Mouse (Mus musculus) forebrain, embryonic 14.5 days (tissue): ENCODE data around the gene Dffb. TPM values are rescaled to one million over a fixed set of nuclear protein-coding genes. Genes with fewer than 3 reads are reported as not detected.
A peak's percentile ranks its signal among the peaks of the same experiment; 100 is the strongest.
"Not testable (repeated sequence)": the region's sequence is repeated elsewhere in the genome, so short reads cannot be mapped to it uniquely, and the experiment has no call there.

ENCODE experiments used
- ATAC-seq: fragments of 200-750 bp; cut with Nextera tagmentation; 2 replicates; pipeline ENCODE4 v1.8.0; 2017; ENCODE audit warnings: mild to moderate bottlenecking, moderate library complexity
- DNase-seq: peaks from one replicate; pipeline ENCODE4 v3.0.0-alpha.2; 2015; ENCODE audit warnings: low spot score
- H3K27ac ChIP-seq: fragments of 300-500 bp; sonication (generic); 2 replicates; pipeline ENCODE4 v1.5.1; 2014; ENCODE audit warnings: low read depth, mild to moderate bottlenecking, control low read depth, low read length, moderate library complexity
- H3K27me3 ChIP-seq: fragments of 300-500 bp; sonication (generic); replicated peaks from 2 replicates; pipeline ENCODE4 v1.6.1; 2014; ENCODE audit warnings: low read length, control low read depth, mixed read lengths; ENCODE audit not compliant: control insufficient read depth, insufficient read depth
- H3K36me3 ChIP-seq: fragments of 300-500 bp; sonication (generic); 2 replicates; pipeline ENCODE4 v1.6.1; 2014; ENCODE audit warnings: low read length, control low read depth; ENCODE audit not compliant: control insufficient read depth, insufficient read depth
- H3K4me1 ChIP-seq: fragments of 300-500 bp; sonication (generic); 2 replicates; pipeline ENCODE4 v1.6.1; 2014; ENCODE audit warnings: antibody characterized with exemption, low read length, control low read depth; ENCODE audit not compliant: control insufficient read depth, insufficient read depth
- H3K4me2 ChIP-seq: fragments of 300-500 bp; sonication (generic); 2 replicates; pipeline ENCODE4 v1.6.1; 2014; ENCODE audit warnings: mild to moderate bottlenecking, control low read depth, low read length
- H3K4me3 ChIP-seq: fragments of 300-500 bp; sonication (generic); 2 replicates; pipeline ENCODE4 v1.5.1; 2014; ENCODE audit warnings: low read depth, low read length, control low read depth
- H3K9ac ChIP-seq: fragments of 300-500 bp; sonication (generic); 2 replicates; pipeline ENCODE4 v1.6.1; 2014; ENCODE audit warnings: mild to moderate bottlenecking, low read length, control low read depth, moderate library complexity
- H3K9me3 ChIP-seq: fragments of 300-500 bp; sonication (generic); replicated peaks from 2 replicates; pipeline ENCODE4 v1.6.1; 2016; ENCODE audit warnings: low read length, control low read depth, mixed read lengths; ENCODE audit not compliant: control insufficient read depth
- WGBS: fragments of 180-500 bp; shearing (Covaris S2); extraction: QIAGEN DNeasy Blood & Tissue Kit; methylation state at CpG from one replicate; pipeline ENCODE4 v1.1.7; 2014; 5-methylcytosine and 5-hydroxymethylcytosine counted together
- polyA plus RNA-seq: library from polyadenylated mRNA; unstranded; fragments of >200 nt; fragmentation: Nextera tagmentation; extraction: Ambion mirVana; gene quantifications from 2 replicates; pipeline ENCODE4 v1.2.1, GENCODE M21; 2014

Dffb gene
- polyA plus RNA-seq, 1 experiment from 2014 or later, result 7.4 TPM

GRCm38 (mm10) chr4:153928772-153929299 lies 46.1 kb downstream of the Dffb start:
- 27% methylated on average over 11 of the region's 11 CpGs for WGBS
- Histone ChIP-seq H3K4me3 (no peak overlapping the region), H3K9ac (no peak overlapping the region), H3K9me3 (no peaks in the 10 kb centered on the region), H3K4me1 (peaks cover 3% of the 10 kb centered on the region; the same call in 1 of the 2 replicates), H3K27me3 (no peaks in the 10 kb centered on the region), H3K36me3 (no peaks in the 10 kb centered on the region), H3K27ac (no peak overlapping the region), H3K4me2 (no peak overlapping the region)
- ATAC-seq, result peak; percentile 79
- peak; percentile 69 for DNase-seq

- not testable (repeated sequence) for H3K9me3 ChIP-seq, H3K4me2 ChIP-seq, H3K9ac ChIP-seq, H3K4me3 ChIP-seq, H3K27me3 ChIP-seq, H3K4me1 ChIP-seq, H3K27ac ChIP-seq, H3K36me3 ChIP-seq, ATAC-seq, DNase-seq
- 42% methylated on average over 4 of the region's 4 CpGs for WGBS
Measured at GRCm38 (mm10) chr4:153922090-153922489, 52.8 kb downstream of the Dffb start.

GRCm38 (mm10) chr4:153920517-153921233 lies 54.3 kb downstream of the Dffb start:
- ATAC-seq (peak; percentile 34; the same call in 1 of the 2 replicates), DNase-seq (peak; percentile 41)
- H3K9ac ChIP-seq, result no peak overlapping the region
- WGBS, result 48% methylated on average over 9 of the region's 9 CpGs
- H3K27ac ChIP-seq, result no peak overlapping the region
- no peaks in the 10 kb centered on the region for H3K9me3 ChIP-seq
- H3K4me2 ChIP-seq, result no peak overlapping the region
- H3K4me3 ChIP-seq, result no peak overlapping the region
- no peaks in the 10 kb centered on the region for H3K4me1 ChIP-seq
- H3K27me3 ChIP-seq, result no peaks in the 10 kb centered on the region
- no peaks in the 10 kb centered on the region for H3K36me3 ChIP-seq

GRCm38 (mm10) chr4:153917773-153918500 lies 57.0 kb downstream of the Dffb start:
- no peaks in the 10 kb centered on the region for H3K27me3 ChIP-seq
- WGBS, result 55% methylated on average over 8 of the region's 8 CpGs
- peak; percentile 33 for DNase-seq
- H3K4me2 ChIP-seq, result no peak overlapping the region
- no peaks in the 10 kb centered on the region for H3K36me3 ChIP-seq
- ATAC-seq, result no peak
- no peaks in the 10 kb centered on the region for H3K4me1 ChIP-seq
- no peaks in the 10 kb centered on the region for H3K9me3 ChIP-seq
- H3K9ac ChIP-seq, result no peak overlapping the region
- H3K27ac ChIP-seq, result no peak overlapping the region; the same call in 1 of the 2 replicates
- no peak overlapping the region for H3K4me3 ChIP-seq

Other genes starting within 250 kb of the Dffb start
- 71.3 and 78.3 TPM in 2 replicates for gene A430005L14Rik, start 17.9 kb downstream of the Dffb start, polyA plus RNA-seq
- 13.2 and 16.8 TPM in 2 replicates for gene Cep104, start 68 bp upstream of the Dffb start, polyA plus RNA-seq
- 8.4 and 9.2 TPM in 2 replicates for gene Lrrc47, start 36.6 kb upstream of the Dffb start, polyA plus RNA-seq
- gene Smim1, start 51.1 kb upstream of the Dffb start, polyA plus RNA-seq, result 3.9 and 4.2 TPM in 2 replicates
- not detected in 2 replicates for gene Ccdc27, start 67.6 kb upstream of the Dffb start, polyA plus RNA-seq
- gene Trp73, start 165.1 kb upstream of the Dffb start, polyA plus RNA-seq, result 4.6 and 5.4 TPM in 2 replicates
- gene Wrap73, start 167.2 kb upstream of the Dffb start, polyA plus RNA-seq, result 64.2 and 69.7 TPM in 2 replicates
- 184 and 194 TPM in 2 replicates for gene Tprgl, start 185.5 kb upstream of the Dffb start, polyA plus RNA-seq
- gene Megf6, start 195.6 kb upstream of the Dffb start, polyA plus RNA-seq, result 4.6 and 7.7 TPM in 2 replicates